ENCODE assay signal across 13 mouse cellular contexts in genomic region chr8:72032926-72033325, GRCm38 (mm10). TPM values are rescaled to one million over a fixed set of nuclear protein-coding genes. Genes with fewer than 3 reads are reported as not detected.
DNase-seq lines count a peak whose midpoint lies in the region; ATAC-seq and TF ChIP-seq lines count a peak whose summit lies in the region.
"Not testable (repeated sequence)": the region's sequence is repeated elsewhere in the genome, so short reads cannot be mapped to it uniquely, and the experiment has no call there.
"Had no signal": no experiment of that assay in that cellular context is flagged by ENCODE, and none has a peak within 500 bp of the region (broad histone marks: within the 10 kb centered on the region; RNA-seq: fewer than 3 reads in every experiment).

No protein-coding gene starts in this region.

- DNase-seq in cerebellum, adult 18-20 months = peak; percentile 54 to 64
- peak; percentile 14 to 77 for DNase-seq in frontal cortex, adult 2 months (ENCODE audit: extremely low spot score in 1 of 2, low spot score in 1 of 2)
- peak; percentile 42 to 66 for DNase-seq in heart, postnatal 14 days
- DNase-seq in kidney, postnatal 4 days = peak; percentile 65 to 68
- peak; percentile 48 for DNase-seq in left cerebral cortex, postnatal 4 days
- not testable (repeated sequence) for DNase-seq in stomach, postnatal 0 days (ENCODE audit: low spot score)

- H3K9me3 ChIP-seq in stomach, postnatal 0 days (ENCODE audit: control insufficient read depth, low read length) = not testable (repeated sequence)

- H3K27me3 ChIP-seq in stomach, postnatal 0 days (ENCODE audit: control insufficient read depth, insufficient read depth, low read length) = not testable (repeated sequence)

- 27% methylated on average over 4 of the region's 4 CpGs for WGBS in stomach, postnatal 0 days

- not testable (repeated sequence) for H3K36me3 ChIP-seq in stomach, postnatal 0 days (ENCODE audit: control insufficient read depth, insufficient read depth, low read length)

- TF ChIP-seq CTCF in stomach, postnatal 0 days (IDR thresholded peaks at IDR 0.05; ENCODE audit: low read depth) = peak; percentile 49

- not testable (repeated sequence) for TF ChIP-seq EP300 in stomach, postnatal 0 days (optimal IDR thresholded peaks at IDR 0.05)

- not testable (repeated sequence) for H3K4me1 ChIP-seq in stomach, postnatal 0 days (replicated peaks; ENCODE audit: control insufficient read depth, insufficient read depth)

- not testable (repeated sequence) for H3K4me3 ChIP-seq in stomach, postnatal 0 days (ENCODE audit: low read depth, low read length)

- not testable (repeated sequence) for H3K4me2 ChIP-seq in stomach, postnatal 0 days (replicated peaks; ENCODE audit: low read depth)

- H3K9ac ChIP-seq in stomach, postnatal 0 days (ENCODE audit: low read length) = not testable (repeated sequence)

- peak; percentile 20 for ATAC-seq in CD4-positive, CD25-positive, alpha-beta regulatory T cell, adult 4 months
- peak; percentile 59; the same call in 1 of the 2 replicates for ATAC-seq in monocyte, adult 5-6 weeks (replicated peaks; ENCODE audit: insufficient number of reproducible peaks, low FRiP score, low TSS enrichment, poor library complexity, severe bottlenecking)
- ATAC-seq in stomach, postnatal 0 days (ENCODE audit: low FRiP score, low TSS enrichment) = 0 out of 2 replicates have a peak, but pooled peaks have one; percentile 26

- intact Hi-C loops in heart, postnatal 14 days (cut with DNase I) = loop anchor here (1.0 kb wide), 1 partner anchor 9 kb away; no protein-coding TSS in a partner anchor
- intact Hi-C loops in left cerebral cortex, postnatal 4 days (cut with DNase I) = not testable (repeated sequence)

- not testable (repeated sequence) for H3K27ac ChIP-seq in stomach, postnatal 0 days (replicated peaks)

RNA-seq across cellular contexts. Expression of gene Olfr372, which starts 8.1 kb away (rescaled TPM):
- polyA plus RNA-seq in CD4-positive, CD25-positive, alpha-beta regulatory T cell, adult 4 months (2017; shearing (Covaris generic)) = under 1 TPM; 0.22 to 0.52 TPM
- polyA plus RNA-seq in frontal cortex, adult 2 months (2012; rRNA removed) = not detected in 2 replicates
- not detected for total RNA-seq in heart, postnatal 14 days (2021)
- not detected for total RNA-seq in left cerebral cortex, postnatal 4 days (2021)
- total RNA-seq in monocyte, adult 5-6 weeks (2017) = not detected in 3 replicates
- polyA plus RNA-seq in stomach, postnatal 0 days (2015; fragmentation: Nextera tagmentation; extraction: Ambion mirVana) = not detected in 2 replicates
- total RNA-seq: adrenal gland, adult 8-10 months had no signal
- polyA plus RNA-seq: hindbrain, embryonic 11.5 days; limb, embryonic 10.5 days; neural tube, embryonic 15.5 days; stomach, embryonic 15.5 days had no signal

RNA-seq across cellular contexts. Expression of gene Cyp4f18, which starts 23.5 kb away (rescaled TPM):
- 1 to 10 TPM in 1 of 2 experiments, under 1 TPM in 1; 0.38 to 6.6 TPM for polyA plus RNA-seq in CD4-positive, CD25-positive, alpha-beta regulatory T cell, adult 4 months (2017; shearing (Covaris generic))
- 0.12 and 0.25 TPM in 2 replicates for polyA plus RNA-seq in frontal cortex, adult 2 months (2012; rRNA removed)
- total RNA-seq in heart, postnatal 14 days (2021) = under 1 TPM; 0.38 to 0.56 TPM
- total RNA-seq in left cerebral cortex, postnatal 4 days (2021) = under 1 TPM in 1 of 2 experiments, not detected in 1; 0.48 TPM
- 153 to 273 TPM (median 260 TPM) in 3 replicates for total RNA-seq in monocyte, adult 5-6 weeks (2017)
- polyA plus RNA-seq in stomach, postnatal 0 days (2015; fragmentation: Nextera tagmentation; extraction: Ambion mirVana) = 1.3 and 1.4 TPM in 2 replicates

RNA-seq across cellular contexts. Expression of gene Olfr373, which starts 50.1 kb away (rescaled TPM):
- under 1 TPM; 0.42 to 0.78 TPM for polyA plus RNA-seq in CD4-positive, CD25-positive, alpha-beta regulatory T cell, adult 4 months (2017; shearing (Covaris generic))
- polyA plus RNA-seq in frontal cortex, adult 2 months (2012; rRNA removed) = not detected in 2 replicates
- total RNA-seq in heart, postnatal 14 days (2021) = not detected
- not detected for total RNA-seq in left cerebral cortex, postnatal 4 days (2021)
- total RNA-seq in monocyte, adult 5-6 weeks (2017) = not detected in 3 replicates
- polyA plus RNA-seq in stomach, postnatal 0 days (2015; fragmentation: Nextera tagmentation; extraction: Ambion mirVana) = 0.05 TPM in 1 of 2 replicates, not detected in the other
- total RNA-seq: adrenal gland, adult 8-10 months had no signal
- polyA plus RNA-seq: hindbrain, embryonic 11.5 days; limb, embryonic 10.5 days; neural tube, embryonic 15.5 days had no signal

Comparison
In these comparisons a context has a peak if more than half of its experiments do, and no peak if none do; other contexts are left out.
1. RNA of gene Cyp4f18, which starts 23.5 kb away (total RNA-seq): 153 to 273 TPM in monocyte, adult 5-6 weeks; 0.38 to 0.56 TPM in heart, postnatal 14 days and 0.48 TPM in left cerebral cortex, postnatal 4 days; every median in the first group is over 10 times any median in the second.
2. Peak in every context shown above with its lines, with median percentiles within 50 percentile points of each other: ATAC-seq.